In the genomic region with DNA sequence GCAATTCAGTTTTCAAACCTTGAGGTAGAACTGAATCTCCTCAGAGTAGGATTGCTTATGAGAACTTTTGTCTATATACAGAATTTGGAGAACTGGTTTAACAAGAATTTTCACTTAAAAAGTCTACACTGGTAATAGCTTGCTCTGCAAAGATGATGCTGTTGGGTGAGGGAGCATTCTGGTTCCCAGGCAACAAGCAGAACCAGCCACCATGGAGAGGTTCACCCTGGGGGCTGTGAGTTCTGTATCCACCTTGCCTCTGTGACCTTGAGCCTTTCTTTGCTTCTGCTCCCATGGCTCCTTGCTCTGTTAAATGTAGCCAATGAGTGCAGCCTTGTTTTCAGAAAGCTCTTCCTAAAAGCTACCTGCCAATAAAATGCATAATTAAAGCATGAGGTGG, we compare ENCODE assay signal across 32 mouse cellular contexts. TPM values are rescaled to one million over a fixed set of nuclear protein-coding genes. Genes with fewer than 3 reads are reported as not detected.
DNase-seq lines count a peak whose midpoint lies in the region; ATAC-seq and TF ChIP-seq lines count a peak whose summit lies in the region.
"Had no signal": no experiment of that assay in that cellular context is flagged by ENCODE, and none has a peak within 500 bp of the region (broad histone marks: within the 10 kb centered on the region; RNA-seq: fewer than 3 reads in every experiment).

No protein-coding gene starts in this region.

- no peak overlapping the region for H3K27ac ChIP-seq in lung, embryonic 16.5 days (ENCODE audit: low read length)
- no peak overlapping the region for H3K27ac ChIP-seq in kidney, adult 2 months (ENCODE audit: insufficient read depth, low read depth, low read length)
- H3K27ac ChIP-seq: embryonic facial prominence, embryonic 13.5 days; gastrocnemius, adult 2 months; hindbrain, embryonic 13.5 days; left cerebral cortex, adult 2 months; limb, embryonic 12.5 days; liver, embryonic 15.5 days; lung, embryonic 15.5 days; macrophage; midbrain, embryonic 15.5 days; neural tube, embryonic 15.5 days had no signal

- no peak overlapping the region for H3K4me3 ChIP-seq in lung, embryonic 16.5 days (ENCODE audit: low read length)
- H3K4me3 ChIP-seq in kidney, adult 2 months (ENCODE audit: insufficient read depth, low read depth, low read length) = no peak overlapping the region
- H3K4me3 ChIP-seq: embryonic facial prominence, embryonic 13.5 days; erythroblast, embryonic 14.5 days; gastrocnemius, adult 2 months; heart, embryonic 12.5 days; hindbrain, embryonic 13.5 days; left cerebral cortex, adult 2 months; limb, embryonic 12.5 days; liver, embryonic 15.5 days; lung, embryonic 15.5 days; midbrain, embryonic 15.5 days; neural tube, embryonic 15.5 days had no signal

- no peaks in the 10 kb centered on the region; the same call in 1 of the 2 replicates for H3K9me3 ChIP-seq in lung, embryonic 16.5 days (ENCODE audit: control insufficient read depth, low read length)
- H3K9me3 ChIP-seq: embryonic facial prominence, embryonic 13.5 days; heart, embryonic 12.5 days; hindbrain, embryonic 13.5 days; limb, embryonic 12.5 days; liver, embryonic 15.5 days; lung, embryonic 15.5 days; midbrain, embryonic 15.5 days; neural tube, embryonic 15.5 days had no signal

- DNase-seq in lung, postnatal 4 days = no peak
- peak; percentile 68 for DNase-seq in kidney, adult 2 months
- DNase-seq in kidney, postnatal 10 days = peak; percentile 24
- no peak for DNase-seq in heart, adult 9 months (ENCODE audit: low spot score in 2 of 2)
- DNase-seq in retina, postnatal 1 day = no peak
- no peak for DNase-seq in layer of hippocampus, adult 9-11 months
- DNase-seq: adrenal gland, postnatal 14 days; cerebellum, adult 11-12 months; cerebellum, adult 9-11 months; embryo, embryonic 11 days; gastrocnemius, adult 2 months; gastrocnemius, postnatal 36 days; heart, adult 18-20 months; heart, postnatal 4 days; right cerebral cortex, adult 18-20 months; thymus, postnatal 14 days had no signal

- H3K4me1 ChIP-seq in lung, embryonic 16.5 days (replicated peaks; ENCODE audit: control insufficient read depth, insufficient read depth, low read length) = no peaks in the 10 kb centered on the region
- no peaks in the 10 kb centered on the region for H3K4me1 ChIP-seq in kidney, adult 2 months (ENCODE audit: control insufficient read depth, insufficient read depth, low read length)
- H3K4me1 ChIP-seq: embryonic facial prominence, embryonic 13.5 days; heart, embryonic 12.5 days; hindbrain, embryonic 13.5 days; limb, embryonic 12.5 days; lung, embryonic 15.5 days; midbrain, embryonic 15.5 days; neural tube, embryonic 15.5 days had no signal

- no peaks in the 10 kb centered on the region for H3K36me3 ChIP-seq in lung, embryonic 16.5 days (ENCODE audit: control insufficient read depth, insufficient read depth, low read length)
- H3K36me3 ChIP-seq in kidney, adult 2 months (ENCODE audit: control insufficient read depth, insufficient read depth, low read length) = no peaks in the 10 kb centered on the region
- H3K36me3 ChIP-seq: embryonic facial prominence, embryonic 13.5 days; heart, embryonic 12.5 days; hindbrain, embryonic 13.5 days; limb, embryonic 12.5 days; liver, embryonic 15.5 days; lung, embryonic 15.5 days; midbrain, embryonic 15.5 days; neural tube, embryonic 15.5 days had no signal

- no peak for TF ChIP-seq POLR2A in kidney, adult 2 months (IDR thresholded peaks at IDR 0.05; ENCODE audit: low read depth, low read length)

- no peak for TF ChIP-seq CTCF in kidney, adult 2 months (conservative IDR thresholded peaks at IDR 0.05; ENCODE audit: insufficient read depth, insufficient read length, low read depth, low read length)

- ATAC-seq in lung, embryonic 16.5 days (ENCODE audit: low read depth) = 0 out of 2 replicates have a peak, but pooled peaks have one; percentile 31
- ATAC-seq: forebrain, embryonic 16.5 days; intestine, embryonic 16.5 days; midbrain, embryonic 15.5 days had no signal

- H3K27me3 ChIP-seq in lung, embryonic 16.5 days (ENCODE audit: control insufficient read depth, insufficient read depth, low read depth, low read length) = no peaks in the 10 kb centered on the region
- H3K27me3 ChIP-seq in kidney, adult 2 months (replicated peaks; ENCODE audit: control insufficient read depth, insufficient read depth, low read length) = no peaks in the 10 kb centered on the region
- H3K27me3 ChIP-seq: CH12.LX; embryonic facial prominence, embryonic 13.5 days; heart, embryonic 12.5 days; hindbrain, embryonic 13.5 days; limb, embryonic 12.5 days; liver, embryonic 15.5 days; lung, embryonic 15.5 days; midbrain, embryonic 15.5 days; neural tube, embryonic 15.5 days had no signal

- H3K9ac ChIP-seq in lung, embryonic 16.5 days (ENCODE audit: low read length) = no peak overlapping the region
- H3K9ac ChIP-seq: embryonic facial prominence, embryonic 13.5 days; heart, embryonic 12.5 days; hindbrain, embryonic 13.5 days; limb, embryonic 12.5 days; liver, embryonic 15.5 days; lung, embryonic 15.5 days; midbrain, embryonic 15.5 days; neural tube, embryonic 15.5 days had no signal

- H3K4me2 ChIP-seq in lung, embryonic 16.5 days (ENCODE audit: low read depth, low read length) = no peak overlapping the region
- H3K4me2 ChIP-seq: embryonic facial prominence, embryonic 13.5 days; heart, embryonic 12.5 days; hindbrain, embryonic 13.5 days; limb, embryonic 12.5 days; liver, embryonic 15.5 days; lung, embryonic 15.5 days; midbrain, embryonic 15.5 days; neural tube, embryonic 15.5 days had no signal

RNA-seq across cellular contexts. Expression of gene Dapk1, which starts 44.8 kb away (rescaled TPM):
- polyA plus RNA-seq in lung, embryonic 16.5 days (2015; fragmentation: Nextera tagmentation; extraction: Ambion mirVana) = 40.8 and 43.4 TPM in 2 replicates
- 39.5 and 50.8 TPM in 2 replicates for polyA plus RNA-seq in kidney, adult 2 months (2012; rRNA removed)
- polyA plus RNA-seq: C2C12 had no signal

Comparison
In these comparisons a context has a peak if more than half of its experiments do, and no peak if none do; other contexts are left out.
1. DNase-seq: peak in kidney, adult 2 months (single experiment) and kidney, postnatal 10 days (single experiment); none in lung, postnatal 4 days (0 of 2), heart, adult 9 months (0 of 2), retina, postnatal 1 day (single experiment) and layer of hippocampus, adult 9-11 months (single experiment).